Mouse (Mus musculus): Measurements from ENCODE around the gene Itgb1. TPM values are rescaled to one million over a fixed set of nuclear protein-coding genes. Genes with fewer than 3 reads are reported as not detected.
A peak's percentile ranks its signal among the peaks of the same experiment; 100 is the strongest.

Gene Itgb1
- total and polyA plus RNA-seq, 3 experiments, result 73.7 to 189 (median 114) TPM

DNA sequence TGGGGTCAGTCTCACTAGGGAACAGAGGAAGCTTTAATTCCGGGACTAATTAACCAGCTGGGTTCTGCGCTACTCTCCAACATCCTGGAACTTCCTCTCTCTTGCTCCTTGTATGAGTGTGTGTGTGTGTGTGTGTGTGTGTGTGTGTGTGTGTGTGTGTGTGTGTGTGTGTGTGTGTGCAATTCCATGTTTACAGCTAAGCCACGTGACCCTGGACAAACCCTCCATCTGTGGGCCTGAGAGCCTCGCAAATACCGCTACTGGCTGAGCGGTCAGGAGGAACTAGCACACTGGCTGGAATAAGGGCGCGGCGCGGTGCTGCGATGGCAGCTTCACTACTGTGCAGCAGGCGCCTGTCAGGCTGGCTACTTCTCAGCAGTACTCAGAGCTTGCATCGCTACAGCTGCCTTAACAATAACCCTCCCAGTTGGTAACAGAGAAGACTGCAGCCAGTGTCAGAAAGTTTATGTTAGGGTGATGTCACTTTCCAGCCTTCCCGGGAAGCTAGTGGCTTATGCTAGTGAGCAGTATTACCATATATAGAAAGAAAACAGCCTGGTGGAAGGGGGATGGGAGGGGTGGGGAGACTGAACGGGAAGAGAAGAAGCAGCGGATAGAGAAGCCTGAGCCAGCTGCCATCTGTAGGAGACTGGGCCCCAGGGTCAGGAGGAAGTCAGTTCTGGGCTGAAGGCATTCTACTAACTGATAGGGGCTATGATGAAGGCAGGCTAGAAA, 30.9 kb upstream of the Itgb1 start (continued):
- no peak; the same call in 1 of the 2 replicates for TF ChIP-seq NELFE (IDR thresholded peaks at IDR 0.05; ENCODE audit: low read depth, low read length)
- no peak for TF ChIP-seq USF2 (IDR thresholded peaks at IDR 0.05; ENCODE audit: borderline replicate concordance in 1 of 2, insufficient read depth in 1 of 2, low read depth in 1 of 2, low read length in 2 of 2)
- 0 out of 2 replicates have a peak, but pooled peaks have one; percentile 66 for TF ChIP-seq MAZ (IDR thresholded peaks at IDR 0.05; ENCODE audit: low read depth, low read length)

DNA sequence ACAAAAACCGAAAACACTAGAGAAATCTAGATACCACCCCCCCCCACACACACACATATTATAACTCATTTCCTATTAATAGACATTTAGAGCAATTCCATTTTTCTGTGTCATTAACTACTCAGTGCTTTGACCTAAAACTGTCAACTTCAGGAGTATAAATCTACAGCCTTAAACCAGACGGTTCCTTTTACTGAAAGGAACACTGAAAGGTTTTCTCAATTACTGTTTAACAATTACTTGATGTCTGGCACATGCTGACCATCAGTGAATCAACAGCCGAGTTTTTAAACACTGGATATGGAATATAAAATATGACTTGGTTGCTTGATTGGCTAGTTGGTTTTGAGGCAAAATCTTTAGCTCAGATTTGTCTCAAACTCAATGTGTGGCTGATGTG, 23.3 kb upstream of the Itgb1 start:
- H3K9ac ChIP-seq (ENCODE audit: control insufficient read depth, low read depth, low read length, poor library complexity, severe bottlenecking), result no peak overlapping the region
- H3K27me3 ChIP-seq (ENCODE audit: control insufficient read depth in 1 of 2, insufficient read depth in 2 of 2, low read length in 2 of 2), result no peaks in the 10 kb centered on the region
- TF ChIP-seq MAZ (IDR thresholded peaks at IDR 0.05; ENCODE audit: low read depth, low read length) (no peak), ZC3H11A (IDR thresholded peaks at IDR 0.05; ENCODE audit: low read depth, low read length) (no peak), TCF12 (IDR thresholded peaks at IDR 0.05; ENCODE audit: low read depth, low read length) (no peak), RCOR1 (IDR thresholded peaks at IDR 0.05; ENCODE audit: low read depth, low read length) (no peak), UBTF (IDR thresholded peaks at IDR 0.05; ENCODE audit: borderline replicate concordance, insufficient read depth, low read depth, low read length) (no peak)
- H3K27ac ChIP-seq (ENCODE audit: control insufficient read depth, low read depth, low read length), result no peak overlapping the region
- H3K36me3 ChIP-seq (ENCODE audit: control insufficient read depth in 1 of 2, insufficient read depth in 2 of 2, low read length in 2 of 2), result no peaks in the 10 kb centered on the region
- DNase-seq (ENCODE audit: low read depth, low spot score), result no peak
- no peaks in the 10 kb centered on the region for H3K4me1 ChIP-seq (ENCODE audit: control insufficient read depth in 1 of 2, insufficient read depth in 2 of 2, low read length in 2 of 2)
- H3K9me3 ChIP-seq (replicated peaks; ENCODE audit: insufficient read depth, low read length), result no peaks in the 10 kb centered on the region
- H3K79me2 ChIP-seq (ENCODE audit: control insufficient read depth, insufficient read depth, low read length, poor library complexity), result no peaks in the 10 kb centered on the region
- H3K4me3 ChIP-seq (ENCODE audit: control insufficient read depth in 1 of 2, insufficient read depth in 1 of 2, low read depth in 2 of 2, low read length in 2 of 2), result no peak overlapping the region

GRCm38 (mm10) chr8:128662696-128663095, 22.8 kb upstream of the Itgb1 start:
- Histone ChIP-seq H3K9ac (ENCODE audit: control insufficient read depth, low read depth, low read length, poor library complexity, severe bottlenecking) (no peak overlapping the region), H3K79me2 (ENCODE audit: control insufficient read depth, insufficient read depth, low read length, poor library complexity) (no peaks in the 10 kb centered on the region), H3K27ac (ENCODE audit: control insufficient read depth, low read depth, low read length) (no peak overlapping the region), H3K4me1 (ENCODE audit: control insufficient read depth in 1 of 2, insufficient read depth in 2 of 2, low read length in 2 of 2) (no peaks in the 10 kb centered on the region), H3K4me3 (ENCODE audit: control insufficient read depth in 1 of 2, insufficient read depth in 1 of 2, low read depth in 2 of 2, low read length in 2 of 2) (no peak overlapping the region), H3K27me3 (ENCODE audit: control insufficient read depth in 1 of 2, insufficient read depth in 2 of 2, low read length in 2 of 2) (no peaks in the 10 kb centered on the region), H3K9me3 (replicated peaks; ENCODE audit: insufficient read depth, low read length) (no peaks in the 10 kb centered on the region), H3K36me3 (ENCODE audit: control insufficient read depth in 1 of 2, insufficient read depth in 2 of 2, low read length in 2 of 2) (no peaks in the 10 kb centered on the region)
- TF ChIP-seq TAL1 (IDR thresholded peaks at IDR 0.05; ENCODE audit: low read length), result no peak
- no peak for TF ChIP-seq TBP (IDR thresholded peaks at IDR 0.05; ENCODE audit: low read depth, low read length)
- TF ChIP-seq ZNF384 (IDR thresholded peaks at IDR 0.05; ENCODE audit: low read depth, low read length), result no peak
- no peak for TF ChIP-seq ZKSCAN1 (IDR thresholded peaks at IDR 0.05; ENCODE audit: low read depth, low read length)
- no peak for TF ChIP-seq CHD2 (IDR thresholded peaks at IDR 0.05; ENCODE audit: low read length)
- no peak for TF ChIP-seq MAZ (IDR thresholded peaks at IDR 0.05; ENCODE audit: low read depth, low read length)
- TF ChIP-seq MXI1 (IDR thresholded peaks at IDR 0.05; ENCODE audit: low read depth, low read length), result no peak
- TF ChIP-seq TCF12 (IDR thresholded peaks at IDR 0.05; ENCODE audit: low read depth, low read length), result no peak
- no peak for DNase-seq (ENCODE audit: low read depth, low spot score)

Measured in MEL (cell line).